Mouse (Mus musculus) midbrain, embryonic 12.5 days (tissue): ENCODE results near the gene Irgq. TPM values are rescaled to one million over a fixed set of nuclear protein-coding genes. Genes with fewer than 3 reads are reported as not detected.

ENCODE experiments used
- ATAC-seq: fragments of 200-750 bp; cut with Nextera tagmentation; 2 replicates; pipeline ENCODE4 v1.8.0; 2017; ENCODE audit warnings: low read depth, moderate TSS enrichment, moderate library complexity; ENCODE audit not compliant: low FRiP score
- H3K27ac ChIP-seq: fragments of 300-500 bp; sonication (generic); replicated peaks from 2 replicates; pipeline ENCODE4 v1.5.1; 2016; ENCODE audit warnings: mild to moderate bottlenecking
- H3K27me3 ChIP-seq: fragments of 300-500 bp; sonication (generic); 2 replicates; pipeline ENCODE4 v1.6.1; 2016; ENCODE audit warnings: mild to moderate bottlenecking
- H3K36me3 ChIP-seq: fragments of 300-500 bp; sonication (generic); 2 replicates; pipeline ENCODE4 v1.6.1; 2016
- H3K4me1 ChIP-seq: fragments of 300-500 bp; sonication (generic); 2 replicates; pipeline ENCODE4 v1.6.1; 2016
- H3K4me2 ChIP-seq: fragments of 300-500 bp; sonication (generic); replicated peaks from 2 replicates; pipeline ENCODE4 v1.6.1; 2016; ENCODE audit warnings: mild to moderate bottlenecking, moderate library complexity
- H3K4me3 ChIP-seq: fragments of 300-500 bp; sonication (generic); 2 replicates; pipeline ENCODE4 v1.5.1; 2016; ENCODE audit warnings: mild to moderate bottlenecking
- H3K9ac ChIP-seq: fragments of 300-500 bp; sonication (generic); replicated peaks from 2 replicates; pipeline ENCODE4 v1.6.1; 2016; ENCODE audit warnings: mild to moderate bottlenecking, moderate library complexity
- H3K9me3 ChIP-seq: fragments of 300-500 bp; sonication (generic); 2 replicates; pipeline ENCODE4 v1.6.1; 2016; ENCODE audit warnings: mild to moderate bottlenecking
- WGBS: fragments of 180-500 bp; shearing (Covaris S2); methylation state at CpG from one replicate; pipeline ENCODE4 v1.1.7; 2016; 5-methylcytosine and 5-hydroxymethylcytosine counted together
- polyA plus RNA-seq: library from polyadenylated mRNA; unstranded; fragments of >200 nt; fragmentation: Nextera tagmentation; extraction: Ambion mirVana; gene quantifications from 2 replicates; pipeline ENCODE4 v1.2.1, GENCODE M21; 2016

The Irgq gene
- polyA plus RNA-seq, 1 experiment from 2014 or later = 30.4 TPM

DNA sequence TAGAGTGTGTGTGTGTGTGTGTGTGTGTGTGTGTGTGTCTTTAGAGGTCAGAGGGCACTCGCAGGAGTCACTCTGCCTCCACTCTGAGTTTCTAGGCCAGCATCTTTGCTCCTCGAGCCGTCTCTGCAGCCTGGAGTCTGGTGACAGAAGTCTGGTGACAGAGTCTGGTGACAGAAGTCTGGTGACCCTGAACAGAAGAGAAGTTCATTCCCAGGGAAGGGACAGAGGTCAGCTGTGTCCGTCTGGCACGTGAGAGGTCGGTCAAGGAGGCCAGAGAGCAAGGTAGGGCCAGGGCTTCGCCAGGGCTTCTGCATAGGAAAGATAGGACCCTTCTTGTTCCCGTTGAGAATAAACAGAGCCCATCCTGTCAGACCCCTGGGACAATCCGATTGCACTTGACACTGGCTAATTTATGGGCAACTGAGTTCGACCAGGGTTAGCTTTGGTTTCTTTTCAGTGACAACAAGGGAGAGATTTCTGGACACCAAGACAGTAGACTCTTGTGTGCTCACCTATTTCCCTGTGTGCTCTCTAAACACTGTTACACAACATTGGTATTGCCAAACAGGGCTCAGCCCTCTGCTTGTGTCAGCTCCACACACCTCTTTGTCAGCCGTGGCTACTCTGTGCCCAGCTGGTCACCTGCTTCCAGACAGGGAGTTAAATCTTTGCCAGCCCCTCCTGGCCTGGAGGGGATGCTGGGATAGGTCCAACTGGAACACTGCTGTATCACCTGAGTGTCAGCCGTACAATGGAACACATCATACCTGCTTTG, 21.7 kb downstream of the Irgq start:
- H3K27me3 ChIP-seq = no peaks in the 10 kb centered on the region
- 94% methylated on average over 12 of the region's 12 CpGs for WGBS
- H3K9ac ChIP-seq = no peak overlapping the region
- no peak for ATAC-seq
- no peaks in the 10 kb centered on the region for H3K9me3 ChIP-seq
- no peak overlapping the region for H3K4me2 ChIP-seq
- H3K27ac ChIP-seq = no peak overlapping the region
- H3K36me3 ChIP-seq = peaks cover 70% of the 10 kb centered on the region
- H3K4me3 ChIP-seq = no peak overlapping the region
- H3K4me1 ChIP-seq = peaks cover 11% of the 10 kb centered on the region

- Histone ChIP-seq H3K9ac (no peak overlapping the region), H3K27me3 (no peaks in the 10 kb centered on the region), H3K9me3 (no peaks in the 10 kb centered on the region), H3K4me2 (no peak overlapping the region), H3K36me3 (peaks cover 68% of the 10 kb centered on the region), H3K4me1 (no peaks in the 10 kb centered on the region), H3K4me3 (no peak overlapping the region), H3K27ac (no peak overlapping the region)
- 96% methylated on average over 10 of the region's 10 CpGs for WGBS
- no peak for ATAC-seq
Observed at GRCm38 (mm10) chr7:24555786-24556185, 25.3 kb downstream of the Irgq start.

DNA sequence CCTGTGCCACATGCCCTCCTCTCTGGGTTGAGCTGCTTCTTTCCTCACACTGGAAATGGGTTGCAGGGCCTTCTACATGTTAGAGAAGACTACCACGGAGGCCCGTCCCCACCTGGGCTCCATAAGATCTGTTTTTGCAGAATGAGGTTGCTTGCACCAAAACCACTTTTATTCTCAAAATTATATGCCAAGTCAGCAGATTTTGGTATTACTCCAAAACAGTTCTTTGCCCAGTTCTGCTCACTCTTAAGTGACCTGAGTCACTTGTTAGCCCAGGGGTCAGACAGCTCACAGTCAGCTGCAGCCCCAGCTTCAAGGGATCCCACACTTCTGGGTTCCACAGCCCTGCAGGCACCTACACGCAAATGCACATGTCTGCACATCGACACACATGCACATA, 31.0 kb downstream of the Irgq start:
- Histone ChIP-seq H3K4me1 (no peaks in the 10 kb centered on the region), H3K27ac (no peak overlapping the region), H3K27me3 (no peaks in the 10 kb centered on the region), H3K9ac (no peak overlapping the region), H3K4me3 (no peak overlapping the region), H3K9me3 (no peaks in the 10 kb centered on the region), H3K36me3 (peaks cover 54% of the 10 kb centered on the region), H3K4me2 (no peak overlapping the region)
- ATAC-seq = no peak
- WGBS = 96% methylated on average over 4 of the region's 4 CpGs

DNA sequence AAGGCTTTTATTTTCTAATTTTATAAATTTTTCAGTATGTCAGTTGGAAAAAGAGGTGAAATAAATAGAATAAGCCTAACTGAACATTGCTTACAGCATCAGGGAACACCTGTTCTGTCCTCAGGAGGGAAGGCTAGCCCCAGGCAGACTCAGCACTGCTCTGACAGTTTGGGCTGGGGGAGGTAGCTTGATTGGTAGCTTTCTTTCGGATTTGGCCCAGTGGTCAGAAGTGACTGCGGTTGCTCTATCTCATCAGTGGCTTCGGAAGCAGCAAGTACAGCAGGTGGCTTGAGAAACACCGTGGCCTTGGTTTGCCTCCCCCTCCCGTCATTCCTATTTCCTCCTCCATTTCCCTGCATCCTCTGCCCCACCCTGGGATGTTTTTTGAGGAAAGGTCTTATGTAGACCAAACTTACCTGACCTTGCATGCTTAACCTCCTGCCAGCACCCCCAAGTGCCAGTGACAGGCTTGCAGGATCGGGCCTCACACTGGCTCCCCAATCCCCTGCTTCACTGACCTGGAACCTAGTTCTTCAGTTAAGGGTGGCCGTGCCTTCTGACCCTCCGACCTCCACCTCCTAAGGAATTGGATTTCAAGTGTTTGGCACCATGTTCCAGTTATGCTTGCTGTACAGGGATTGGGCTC, 32.8 kb downstream of the Irgq start:
- Histone ChIP-seq H3K9ac (no peak overlapping the region), H3K36me3 (peaks cover 66% of the 10 kb centered on the region), H3K4me2 (no peak overlapping the region), H3K9me3 (no peaks in the 10 kb centered on the region), H3K4me1 (no peaks in the 10 kb centered on the region), H3K27ac (no peak overlapping the region), H3K4me3 (no peak overlapping the region), H3K27me3 (no peaks in the 10 kb centered on the region)
- WGBS = 87% methylated on average over 8 of the region's 8 CpGs
- no peak for ATAC-seq

- ATAC-seq = no peak
- no peak overlapping the region for H3K27ac ChIP-seq
- H3K9me3 ChIP-seq = no peaks in the 10 kb centered on the region
- H3K4me3 ChIP-seq = no peak overlapping the region
- peaks cover 68% of the 10 kb centered on the region for H3K36me3 ChIP-seq
- no peak overlapping the region for H3K4me2 ChIP-seq
- no peaks in the 10 kb centered on the region for H3K27me3 ChIP-seq
- no peak overlapping the region for H3K9ac ChIP-seq
- H3K4me1 ChIP-seq = no peaks in the 10 kb centered on the region
- 89% methylated on average over 4 of the region's 4 CpGs for WGBS
Observed at GRCm38 (mm10) chr7:24563837-24564206, 33.3 kb downstream of the Irgq start.

- WGBS = 60% methylated on average over 6 of the region's 6 CpGs
- peak; percentile 49; the same call in 1 of the 2 replicates for ATAC-seq
- no peaks in the 10 kb centered on the region for H3K9me3 ChIP-seq
- H3K4me1 ChIP-seq = no peaks in the 10 kb centered on the region
- H3K4me3 ChIP-seq = no peak overlapping the region
- no peaks in the 10 kb centered on the region for H3K27me3 ChIP-seq
- no peak overlapping the region for H3K4me2 ChIP-seq
- no peak overlapping the region for H3K9ac ChIP-seq
- peaks cover 75% of the 10 kb centered on the region for H3K36me3 ChIP-seq
- no peak overlapping the region for H3K27ac ChIP-seq
Observed at GRCm38 (mm10) chr7:24564607-24565265, 34.2 kb downstream of the Irgq start.

- H3K27me3 ChIP-seq = no peaks in the 10 kb centered on the region
- no peak overlapping the region for H3K9ac ChIP-seq
- H3K4me2 ChIP-seq = no peak overlapping the region
- H3K27ac ChIP-seq = no peak overlapping the region
- WGBS = 96% methylated on average over 11 of the region's 11 CpGs
- H3K36me3 ChIP-seq = peaks cover 78% of the 10 kb centered on the region
- H3K9me3 ChIP-seq = no peaks in the 10 kb centered on the region
- H3K4me1 ChIP-seq = no peaks in the 10 kb centered on the region
- no peak for ATAC-seq
- no peak overlapping the region for H3K4me3 ChIP-seq
Observed at GRCm38 (mm10) chr7:24565627-24566026, 35.1 kb downstream of the Irgq start.

GRCm38 (mm10) chr7:24566206-24566605, 35.7 kb downstream of the Irgq start:
- Histone ChIP-seq H3K27me3 (no peaks in the 10 kb centered on the region), H3K4me2 (no peak overlapping the region), H3K36me3 (peaks cover 78% of the 10 kb centered on the region), H3K4me3 (no peak overlapping the region), H3K27ac (no peak overlapping the region), H3K4me1 (no peaks in the 10 kb centered on the region), H3K9me3 (no peaks in the 10 kb centered on the region), H3K9ac (no peak overlapping the region)
- ATAC-seq = no peak
- 92% methylated on average over 9 of the region's 9 CpGs for WGBS

DNA sequence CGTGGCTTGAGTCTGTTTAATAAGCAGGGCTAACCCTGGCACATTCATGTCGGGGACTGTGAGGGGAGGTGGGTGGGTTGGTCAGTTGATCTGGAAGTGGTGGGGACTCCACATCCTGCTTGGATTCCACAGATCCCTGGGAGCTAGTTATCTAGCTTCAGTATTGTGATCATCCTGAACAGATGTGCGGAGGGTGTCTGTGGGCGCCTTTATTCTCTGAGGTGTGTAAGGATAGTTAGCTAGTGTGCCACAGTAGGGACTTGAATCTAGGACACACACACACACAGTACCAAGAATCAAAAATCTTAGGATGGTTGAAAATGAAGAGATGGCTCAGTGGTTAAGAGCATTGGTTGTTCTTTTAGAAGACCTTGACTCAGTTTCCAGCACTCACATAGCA, 38.0 kb downstream of the Irgq start:
- ATAC-seq = no peak
- no peaks in the 10 kb centered on the region for H3K27me3 ChIP-seq
- H3K4me3 ChIP-seq = no peak overlapping the region
- no peaks in the 10 kb centered on the region for H3K9me3 ChIP-seq
- H3K9ac ChIP-seq = no peak overlapping the region
- WGBS = 79% methylated on average over 4 of the region's 4 CpGs
- peaks cover 67% of the 10 kb centered on the region for H3K36me3 ChIP-seq
- no peak overlapping the region for H3K4me2 ChIP-seq
- no peak overlapping the region for H3K27ac ChIP-seq
- H3K4me1 ChIP-seq = no peaks in the 10 kb centered on the region

DNA sequence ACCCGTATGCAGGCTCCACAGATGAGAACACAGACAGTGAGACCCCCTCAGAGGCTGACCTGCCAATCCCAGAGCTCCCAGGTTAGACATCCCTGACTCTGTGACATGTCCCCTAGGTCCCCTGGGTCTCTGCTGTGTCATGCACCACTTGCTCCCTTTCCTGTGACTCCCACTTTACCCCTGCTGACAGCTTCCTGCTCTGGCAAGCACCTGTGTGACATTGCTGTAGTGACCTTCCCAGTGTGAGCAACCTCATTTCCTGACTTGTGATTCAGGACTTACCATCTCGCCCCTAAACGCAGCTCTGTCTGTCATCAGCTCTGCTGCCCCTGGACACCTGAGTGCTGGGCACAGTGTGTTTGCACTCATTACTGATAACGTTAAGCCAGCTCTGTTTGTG, 40.6 kb downstream of the Irgq start:
- Histone ChIP-seq H3K4me1 (no peaks in the 10 kb centered on the region), H3K9me3 (no peaks in the 10 kb centered on the region), H3K36me3 (peaks cover 60% of the 10 kb centered on the region), H3K4me2 (no peak overlapping the region), H3K9ac (no peak overlapping the region; the same call in 1 of the 2 replicates), H3K27me3 (no peaks in the 10 kb centered on the region), H3K4me3 (no peak overlapping the region), H3K27ac (no peak overlapping the region)
- ATAC-seq = no peak
- WGBS = 80% methylated on average over 4 of the region's 4 CpGs

- Histone ChIP-seq H3K4me2 (no peak overlapping the region), H3K9ac (no peak overlapping the region), H3K9me3 (no peaks in the 10 kb centered on the region), H3K4me3 (no peak overlapping the region), H3K27me3 (no peaks in the 10 kb centered on the region), H3K27ac (no peak overlapping the region), H3K36me3 (peaks cover 46% of the 10 kb centered on the region), H3K4me1 (no peaks in the 10 kb centered on the region)
- 59% methylated on average over 5 of the region's 5 CpGs for WGBS
- no peak for ATAC-seq
Observed at GRCm38 (mm10) chr7:24572455-24572854, 42.0 kb downstream of the Irgq start.

GRCm38 (mm10) chr7:24574224-24574796, 43.8 kb downstream of the Irgq start:
- Histone ChIP-seq H3K27me3 (no peaks in the 10 kb centered on the region), H3K4me2 (no peak overlapping the region), H3K9me3 (no peaks in the 10 kb centered on the region), H3K27ac (no peak overlapping the region), H3K36me3 (peaks cover 28% of the 10 kb centered on the region), H3K9ac (no peak overlapping the region; the same call in 1 of the 2 replicates), H3K4me3 (no peak overlapping the region), H3K4me1 (no peaks in the 10 kb centered on the region)
- ATAC-seq = no peak
- 67% methylated on average over 12 of the region's 12 CpGs for WGBS
